Mouse (Mus musculus) lung, postnatal 14 days (tissue): Measurements from ENCODE around the gene Csnk1d.
A peak's percentile ranks its signal among the peaks of the same experiment; 100 is the strongest.

Experiments used
- DNase-seq: peaks from one replicate; pipeline ENCODE4 v3.0.0; 2021

The Csnk1d gene

DNA sequence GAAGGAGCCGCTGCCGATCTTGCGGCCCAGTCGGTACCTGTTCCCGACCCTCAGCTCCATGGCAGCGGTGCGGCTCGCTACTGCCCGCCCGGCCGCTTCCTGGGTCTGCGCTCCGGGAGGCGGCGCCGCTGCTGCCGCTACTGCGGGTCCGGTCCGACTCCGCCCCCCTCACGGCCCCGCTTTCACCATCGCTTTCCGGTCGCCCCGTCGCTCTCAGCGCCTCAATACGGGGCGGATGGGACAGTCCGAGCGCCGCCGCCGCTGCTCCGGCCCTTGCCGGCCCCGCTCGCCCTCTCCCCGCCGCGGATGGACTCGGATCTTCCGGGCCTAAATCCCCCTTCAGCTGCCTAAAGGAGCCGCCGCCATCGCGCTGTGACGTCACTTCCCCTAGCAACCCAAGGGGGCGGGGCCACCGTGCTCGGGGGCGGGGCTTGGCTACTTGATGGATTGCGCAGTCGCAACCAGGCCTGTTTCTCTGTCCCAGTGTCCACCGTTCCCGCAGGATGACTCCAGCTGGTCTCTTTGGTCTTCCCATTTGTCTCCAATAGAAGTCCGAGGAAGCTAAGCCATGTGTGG, at the start of gene Csnk1d:
TSS of gene Csnk1d (minus strand) at position 380 of the 576 bp plus-strand sequence.
- DNase-seq = peak; percentile 100

- no peak for DNase-seq
Observed at GRCm38 (mm10) chr11:121039302-121039701, 48.2 kb upstream of the Csnk1d start, which contains the start of gene Cd7. Gene Cd7, minus strand, starts transcription at chr11:121039418.

GRCm38 (mm10) chr11:121038366-121039240, 47.5 kb upstream of the Csnk1d start:
- no peak for DNase-seq

DNA sequence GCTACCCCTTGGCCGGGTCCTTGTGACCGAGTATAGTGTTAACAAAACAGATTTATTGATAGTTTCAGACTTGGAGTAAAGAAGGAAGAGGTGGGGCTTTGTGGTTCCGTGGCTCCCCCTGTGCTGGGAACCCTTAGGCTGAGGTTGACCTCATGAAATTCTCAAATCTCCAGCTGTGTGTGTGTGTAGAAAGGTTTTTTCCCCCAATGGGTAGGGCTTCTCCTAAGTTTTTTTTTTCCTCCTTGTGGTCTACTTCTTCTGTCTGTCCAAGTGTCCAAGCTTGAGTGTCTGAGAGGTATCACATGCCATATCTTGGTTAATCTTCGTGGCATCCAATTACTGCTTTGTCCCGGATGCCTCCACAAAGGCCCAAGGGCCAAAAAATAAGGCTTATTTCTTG, 42.0 kb upstream of the Csnk1d start:
- DNase-seq = no peak

- no peak for DNase-seq
Observed at GRCm38 (mm10) chr11:121027259-121027658, 36.1 kb upstream of the Csnk1d start.

- DNase-seq = no peak
Observed at GRCm38 (mm10) chr11:121024163-121024562, 33.0 kb upstream of the Csnk1d start.

- DNase-seq = no peak
Observed at GRCm38 (mm10) chr11:121019501-121019900, 28.4 kb upstream of the Csnk1d start.

DNA sequence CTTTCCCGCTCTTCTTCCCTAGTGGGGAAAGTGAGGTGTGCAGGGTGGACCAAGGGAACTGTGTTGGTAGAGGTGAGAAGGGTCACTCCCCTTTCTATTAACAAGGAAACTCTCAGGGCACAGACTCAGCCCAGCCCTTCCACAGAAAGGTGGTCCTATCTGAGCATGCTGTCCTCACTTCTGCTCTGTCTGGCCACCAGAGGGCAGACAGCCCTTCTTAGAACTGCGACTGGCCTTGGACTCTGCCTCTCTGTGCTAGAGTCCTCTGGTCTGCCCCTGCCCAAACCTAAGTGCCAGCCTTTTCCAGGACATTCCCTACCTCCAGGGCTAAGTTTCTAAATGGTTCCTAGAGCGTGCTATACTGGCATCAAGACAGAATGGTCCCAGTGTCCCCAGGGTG, 26.6 kb upstream of the Csnk1d start:
- DNase-seq = peak; percentile 71

DNA sequence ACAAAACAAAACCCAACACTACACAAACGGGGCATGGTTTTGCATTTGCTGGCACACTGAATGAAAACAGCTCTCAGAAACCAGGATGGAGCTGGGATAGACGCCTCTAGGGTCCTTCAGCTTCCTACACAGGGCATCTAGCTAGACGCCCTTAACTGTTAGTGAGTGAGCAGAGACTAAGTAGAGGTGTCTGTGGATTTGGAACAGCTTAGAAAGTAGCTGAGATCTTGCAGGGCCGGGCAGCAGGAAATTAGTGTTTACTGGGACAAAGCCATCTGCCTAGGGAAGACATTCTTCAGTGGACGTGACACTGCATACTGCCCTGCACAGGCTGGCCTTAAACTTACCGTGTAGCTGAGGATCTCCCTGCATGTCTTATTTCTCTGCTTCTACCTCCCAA, 24.3 kb upstream of the Csnk1d start:
- DNase-seq = peak; percentile 24

GRCm38 (mm10) chr11:121014896-121015300, 23.8 kb upstream of the Csnk1d start:
- DNase-seq = peak; percentile 65

DNA sequence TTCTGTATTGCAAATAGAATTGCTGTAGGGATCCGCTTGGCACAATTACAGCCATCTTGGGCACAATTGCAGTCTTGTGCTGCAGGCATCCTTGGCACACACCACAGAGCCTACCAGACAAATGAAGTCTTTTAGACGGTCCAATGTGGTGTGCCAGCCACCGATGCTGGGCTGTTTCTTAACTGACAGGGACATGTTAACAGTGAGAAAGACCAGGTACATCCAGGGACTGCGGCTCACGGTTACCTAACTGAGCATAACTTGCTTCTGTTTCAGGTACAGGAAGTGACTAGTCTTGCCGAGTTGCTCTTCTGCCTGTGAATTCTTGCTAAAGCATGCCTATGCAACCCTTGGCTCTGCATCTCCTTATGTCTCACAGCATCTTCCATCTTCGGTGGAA, 22.5 kb upstream of the Csnk1d start:
- no peak for DNase-seq

DNA sequence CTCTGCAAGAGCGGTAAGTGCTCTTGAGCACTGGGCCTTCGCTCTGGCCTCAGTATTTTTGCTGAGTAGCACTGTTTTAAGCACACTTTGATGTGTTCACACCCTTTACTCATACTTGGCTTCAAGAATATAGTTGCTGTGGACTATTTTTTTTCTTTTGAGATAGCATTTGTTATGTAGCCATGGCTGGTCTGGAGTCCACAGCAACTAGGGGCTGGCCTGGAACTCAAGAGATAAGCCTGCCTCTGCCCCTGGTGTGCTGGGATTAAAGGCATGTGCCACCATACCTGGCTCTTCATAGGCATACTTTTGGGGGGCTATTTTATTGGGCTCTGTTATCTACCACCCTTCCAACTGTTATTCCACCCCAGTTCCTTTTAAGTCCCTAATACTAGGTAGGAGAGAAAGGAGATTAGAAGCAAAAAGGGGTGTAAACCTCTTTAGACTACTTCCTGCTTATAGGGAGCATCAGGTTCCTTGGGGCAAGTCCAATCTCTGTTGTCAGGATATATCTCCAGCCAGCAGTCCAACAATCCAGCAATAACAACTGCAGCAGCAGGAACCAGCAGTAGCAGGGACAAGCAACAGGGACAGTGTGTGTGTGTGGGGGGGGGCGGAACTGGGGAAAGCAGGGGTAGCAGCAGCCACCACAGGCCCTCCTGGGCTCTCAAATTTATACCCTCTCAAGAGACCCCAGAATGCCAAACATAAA, 19.1 kb upstream of the Csnk1d start:
- no peak for DNase-seq

GRCm38 (mm10) chr11:121006184-121006583, 15.1 kb upstream of the Csnk1d start:
- DNase-seq = no peak

- no peak for DNase-seq
Observed at GRCm38 (mm10) chr11:121004281-121004680, 13.2 kb upstream of the Csnk1d start.

- peak; percentile 46 for DNase-seq
Observed at GRCm38 (mm10) chr11:121001966-121002365, 10.8 kb upstream of the Csnk1d start.

GRCm38 (mm10) chr11:120994741-120995140, 3.6 kb upstream of the Csnk1d start:
- DNase-seq = no peak

DNA sequence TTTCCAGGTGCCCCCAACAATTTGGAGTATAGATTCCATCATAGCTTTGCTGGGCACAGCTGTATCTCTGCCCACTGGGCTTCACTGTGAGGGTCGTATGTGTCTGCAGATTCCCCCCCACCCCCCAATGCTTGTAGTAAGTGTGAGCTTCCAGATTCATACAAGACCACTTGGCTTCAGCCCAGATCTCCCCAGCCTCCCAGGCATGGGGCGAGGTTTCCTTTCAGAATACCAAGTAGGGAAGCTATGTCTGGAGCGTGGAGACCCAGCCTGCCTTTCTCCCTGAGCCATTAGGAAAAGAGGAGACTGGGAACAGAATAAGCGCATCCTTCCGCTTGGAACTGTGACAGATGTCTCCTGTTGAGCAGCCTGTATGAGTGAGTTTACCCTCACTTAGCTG, 2.5 kb upstream of the Csnk1d start:
- no peak for DNase-seq

DNA sequence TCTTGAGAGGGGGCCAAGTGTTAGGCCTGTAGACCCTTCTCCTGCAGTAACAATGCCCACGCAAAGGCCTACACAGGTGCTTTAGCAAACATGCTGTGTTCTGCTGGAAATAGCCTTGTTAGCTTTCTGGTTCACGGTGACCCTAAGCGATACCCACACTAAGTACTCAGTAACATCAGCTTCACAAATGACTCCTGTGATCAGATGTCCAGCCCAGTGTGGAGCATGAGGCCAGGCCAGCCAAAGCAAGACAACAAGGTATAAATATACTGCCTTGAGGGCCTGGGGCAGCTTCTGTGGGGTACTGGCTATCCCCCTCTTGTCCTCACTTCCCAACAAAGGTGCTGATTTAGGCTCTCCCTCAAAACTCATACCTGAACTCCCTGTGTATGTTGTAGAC, 1.9 kb upstream of the Csnk1d start:
- no peak for DNase-seq

- peak; percentile 17 for DNase-seq
Observed at GRCm38 (mm10) chr11:120991791-120992190, 661 bp upstream of the Csnk1d start.

DNA sequence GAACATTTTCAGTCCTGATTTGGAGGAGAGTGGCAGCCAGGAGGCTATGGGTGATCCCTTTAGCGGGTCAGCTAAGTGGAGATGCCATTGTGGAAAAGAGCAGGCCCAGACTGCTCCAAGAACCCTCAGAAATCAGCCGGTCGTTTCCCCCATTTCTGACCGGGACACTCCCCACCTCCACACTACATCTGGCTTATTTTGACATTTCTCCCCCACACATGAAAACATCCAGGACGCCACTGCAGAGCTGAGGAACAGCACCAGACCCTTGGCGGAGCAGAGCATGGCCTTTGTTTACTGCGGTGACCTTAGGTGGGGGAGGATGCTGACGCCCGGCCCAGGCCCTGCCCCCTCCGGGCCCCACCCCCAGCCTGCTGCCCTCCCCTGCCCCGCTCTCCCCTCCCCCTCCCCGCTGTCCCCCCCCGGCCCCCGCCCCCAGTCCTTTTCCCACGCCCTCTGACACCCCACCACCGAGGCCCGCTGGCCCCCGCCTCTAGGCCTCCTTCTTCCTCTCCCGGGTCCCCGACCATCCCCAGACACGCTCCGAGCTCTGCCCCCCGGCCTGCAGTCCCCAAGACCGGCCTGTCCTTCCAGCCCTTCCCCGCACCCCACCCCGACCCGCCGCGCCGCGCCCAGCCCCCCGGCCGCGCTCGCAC, 876 bp downstream of the Csnk1d start:
- DNase-seq = peak; percentile 61

GRCm38 (mm10) chr11:120989523-120989922, 1.6 kb downstream of the Csnk1d start:
- DNase-seq = no peak

DNA sequence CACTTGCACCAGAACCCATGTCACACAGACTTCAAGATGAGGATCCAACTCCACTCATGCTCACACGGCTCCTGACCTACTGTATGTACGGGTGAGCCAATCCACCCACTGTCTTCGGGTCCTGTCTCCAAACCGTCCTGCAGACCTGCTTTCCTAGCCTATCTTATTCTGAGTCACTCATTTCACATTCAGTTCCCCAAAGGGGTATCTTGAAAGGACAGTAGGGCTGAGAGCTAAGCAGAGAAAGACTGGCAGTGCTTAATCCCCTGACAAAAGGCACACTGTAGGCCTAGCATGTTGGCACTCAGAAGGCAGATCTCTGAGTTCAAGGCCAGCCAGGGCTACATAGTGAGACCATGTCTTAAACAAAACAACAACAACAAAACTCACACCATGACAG, 2.7 kb downstream of the Csnk1d start:
- no peak for DNase-seq

GRCm38 (mm10) chr11:120987608-120988007, 3.5 kb downstream of the Csnk1d start:
- DNase-seq = no peak
